ENCODE assay signal across 10 mouse cellular contexts in the genomic region with DNA sequence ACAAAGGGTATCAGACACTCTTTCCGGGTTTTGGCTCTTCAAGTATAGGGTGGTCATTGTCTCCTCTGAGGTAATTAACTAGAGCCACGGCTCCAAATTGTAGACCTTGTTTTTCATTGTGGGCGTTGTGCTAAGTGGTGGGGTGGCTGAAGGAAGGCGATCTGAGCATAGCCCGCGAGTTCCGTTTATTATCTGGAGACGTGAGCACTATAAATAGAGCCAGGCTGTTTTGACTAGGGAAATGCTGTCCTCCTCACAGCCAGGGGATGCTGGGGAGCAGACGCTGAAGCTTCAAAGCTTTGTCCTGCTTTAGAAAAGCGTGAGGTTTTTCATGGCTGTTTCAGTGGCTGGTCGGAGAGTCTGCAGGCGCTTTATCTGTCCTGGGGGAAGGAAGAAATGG.
A peak's percentile ranks its signal among the peaks of the same experiment; 100 is the strongest.
DNase-seq lines count a peak whose midpoint lies in the region; ATAC-seq and TF ChIP-seq lines count a peak whose summit lies in the region.
"Had no signal": no experiment of that assay in that cellular context is flagged by ENCODE, and none has a peak within 500 bp of the region (broad histone marks: within the 10 kb centered on the region; RNA-seq: fewer than 3 reads in every experiment).

No protein-coding gene starts in this region.

- WGBS in heart, embryonic 12.5 days, result 22% methylated on average over 12 of the region's 12 CpGs
- 62% methylated on average over 12 of the region's 12 CpGs for WGBS in midbrain, embryonic 10.5 days
- 44% methylated on average over 12 of the region's 12 CpGs for WGBS in stomach, postnatal 0 days

- 0 out of 2 replicates have a peak, but pooled peaks have one; percentile 30 for TF ChIP-seq CTCF in stomach, postnatal 0 days (IDR thresholded peaks at IDR 0.05; ENCODE audit: low read depth)

- H3K27ac ChIP-seq in heart, embryonic 12.5 days (ENCODE audit: poor library complexity, severe bottlenecking), result no peak overlapping the region
- peak overlapping the region; percentile 3; the same call in 1 of the 2 replicates for H3K27ac ChIP-seq in midbrain, embryonic 10.5 days (replicated peaks)
- H3K27ac ChIP-seq in stomach, postnatal 0 days (replicated peaks), result no peak overlapping the region
- H3K27ac ChIP-seq: intestine, embryonic 15.5 days had no signal

- TF ChIP-seq EP300 in stomach, postnatal 0 days (optimal IDR thresholded peaks at IDR 0.05), result no peak

- intact Hi-C loops in heart, postnatal 36 days (cut with DNase I), result loop anchor here (5.0 kb wide), 1 partner anchor 1816 kb away; no protein-coding TSS in a partner anchor

- H3K4me1 ChIP-seq in heart, embryonic 12.5 days (replicated peaks), result peaks cover 6% of the 10 kb centered on the region; the same call in 1 of the 2 replicates
- peaks cover 42% of the 10 kb centered on the region for H3K4me1 ChIP-seq in midbrain, embryonic 10.5 days
- H3K4me1 ChIP-seq in stomach, postnatal 0 days (replicated peaks; ENCODE audit: control insufficient read depth, insufficient read depth), result no peaks in the 10 kb centered on the region
- H3K4me1 ChIP-seq: intestine, embryonic 15.5 days had no signal

- no peak overlapping the region for H3K9ac ChIP-seq in heart, embryonic 12.5 days
- no peak overlapping the region for H3K9ac ChIP-seq in stomach, postnatal 0 days (ENCODE audit: low read length)
- H3K9ac ChIP-seq: intestine, embryonic 15.5 days had no signal

- no peak for ATAC-seq in heart, embryonic 12.5 days (ENCODE audit: insufficient number of reproducible peaks, low FRiP score)
- no peak for ATAC-seq in stomach, postnatal 0 days (ENCODE audit: low FRiP score, low TSS enrichment)

- no peaks in the 10 kb centered on the region for H3K36me3 ChIP-seq in heart, embryonic 12.5 days
- no peaks in the 10 kb centered on the region for H3K36me3 ChIP-seq in midbrain, embryonic 10.5 days
- no peaks in the 10 kb centered on the region for H3K36me3 ChIP-seq in stomach, postnatal 0 days (ENCODE audit: control insufficient read depth, insufficient read depth, low read length)
- H3K36me3 ChIP-seq: intestine, embryonic 15.5 days had no signal

- peak overlapping the region; percentile 52 for H3K4me2 ChIP-seq in heart, embryonic 12.5 days
- no peak overlapping the region for H3K4me2 ChIP-seq in stomach, postnatal 0 days (replicated peaks; ENCODE audit: low read depth)
- H3K4me2 ChIP-seq: intestine, embryonic 15.5 days had no signal

- no peaks in the 10 kb centered on the region for H3K27me3 ChIP-seq in heart, embryonic 12.5 days (replicated peaks)
- no peaks in the 10 kb centered on the region for H3K27me3 ChIP-seq in midbrain, embryonic 10.5 days (ENCODE audit: low read depth, poor library complexity, severe bottlenecking)
- H3K27me3 ChIP-seq in stomach, postnatal 0 days (ENCODE audit: control insufficient read depth, insufficient read depth, low read length), result no peaks in the 10 kb centered on the region
- H3K27me3 ChIP-seq: intestine, embryonic 15.5 days had no signal

- peaks cover 5% of the 10 kb centered on the region; the same call in 1 of the 2 replicates for H3K9me3 ChIP-seq in heart, embryonic 12.5 days (replicated peaks)
- no peaks in the 10 kb centered on the region for H3K9me3 ChIP-seq in midbrain, embryonic 10.5 days (replicated peaks)
- no peaks in the 10 kb centered on the region for H3K9me3 ChIP-seq in stomach, postnatal 0 days (ENCODE audit: control insufficient read depth, low read length)
- H3K9me3 ChIP-seq: intestine, embryonic 15.5 days had no signal

- DNase-seq in heart, postnatal 36 days, result no peak
- peak; percentile 36 for DNase-seq in right cerebral cortex, adult 18-20 months
- DNase-seq in right cerebral cortex, postnatal 14 days, result no peak
- no peak for DNase-seq in midbrain, embryonic 10.5 days (ENCODE audit: low spot score)
- DNase-seq in stomach, postnatal 0 days (ENCODE audit: low spot score), result no peak
- DNase-seq in kidney, postnatal 25 days, result no peak
- no peak for DNase-seq in lung, postnatal 25 days (ENCODE audit: low spot score)
- DNase-seq: thymus, postnatal 36 days had no signal

- no peak overlapping the region for H3K4me3 ChIP-seq in heart, embryonic 12.5 days
- H3K4me3 ChIP-seq in midbrain, embryonic 10.5 days, result no peak overlapping the region
- H3K4me3 ChIP-seq in stomach, postnatal 0 days (ENCODE audit: low read depth, low read length), result no peak overlapping the region
- H3K4me3 ChIP-seq: intestine, embryonic 15.5 days had no signal
